ENCODE assay signal across 22 mouse cellular contexts in genomic region chr7:121685140-121685984, GRCm38 (mm10). TPM values are rescaled to one million over a fixed set of nuclear protein-coding genes. Genes with fewer than 3 reads are reported as not detected.
"Had no signal": no experiment of that assay in that cellular context is flagged by ENCODE, and none has a peak within 500 bp of the region (broad histone marks: within the 10 kb centered on the region; RNA-seq: fewer than 3 reads in every experiment).

No protein-coding gene starts in this region.

- H3K9ac ChIP-seq: liver, embryonic 13.5 days; liver, embryonic 15.5 days; liver, postnatal 0 days; midbrain, embryonic 12.5 days; neural tube, embryonic 13.5 days; neural tube, embryonic 15.5 days had no signal

- H3K4me2 ChIP-seq: liver, embryonic 13.5 days; liver, embryonic 15.5 days; midbrain, embryonic 12.5 days; neural tube, embryonic 13.5 days; neural tube, embryonic 15.5 days had no signal

- H3K4me3 ChIP-seq: liver, embryonic 13.5 days; liver, embryonic 15.5 days; midbrain, embryonic 10.5 days; midbrain, embryonic 12.5 days; myocyte; neural tube, embryonic 13.5 days; neural tube, embryonic 15.5 days had no signal

- H3K27ac ChIP-seq: liver, embryonic 13.5 days; liver, embryonic 15.5 days; midbrain, embryonic 10.5 days; midbrain, embryonic 12.5 days; neural tube, embryonic 13.5 days; neural tube, embryonic 15.5 days had no signal

- ATAC-seq: liver, postnatal 0 days; midbrain, embryonic 16.5 days had no signal

- H3K27me3 ChIP-seq: liver, embryonic 13.5 days; liver, embryonic 15.5 days; midbrain, embryonic 12.5 days; neural tube, embryonic 13.5 days; neural tube, embryonic 15.5 days had no signal

- H3K36me3 ChIP-seq: liver, embryonic 13.5 days; liver, embryonic 15.5 days; midbrain, embryonic 12.5 days; neural tube, embryonic 13.5 days; neural tube, embryonic 15.5 days had no signal

- H3K4me1 ChIP-seq: liver, embryonic 13.5 days; liver, embryonic 15.5 days; midbrain, embryonic 10.5 days; midbrain, embryonic 12.5 days; neural tube, embryonic 13.5 days; neural tube, embryonic 15.5 days had no signal

- H3K9me3 ChIP-seq: liver, embryonic 13.5 days; liver, embryonic 15.5 days; midbrain, embryonic 10.5 days; midbrain, embryonic 12.5 days; neural tube, embryonic 13.5 days; neural tube, embryonic 15.5 days had no signal

- DNase-seq: liver; liver, embryonic 13.5 days; liver, postnatal 0 days; midbrain, embryonic 14.5 days; retina, postnatal 1 day; right cerebral cortex, adult 18-20 months; right cerebral cortex, postnatal 25 days; right cerebral cortex, postnatal 4 days; spleen, adult 18-20 months; thymus, adult 18-20 months; thymus, postnatal 14 days; thymus, postnatal 36 days had no signal

RNA-seq across cellular contexts. Expression of gene Scnn1g, which starts 48.9 kb away (rescaled TPM):
- total RNA-seq: megakaryocyte, adult 5-6 weeks; megakaryocyte-erythroid progenitor cell, adult 5-6 weeks had no signal
- polyA plus RNA-seq: liver, embryonic 13.5 days; liver, embryonic 15.5 days; liver, postnatal 0 days; midbrain, embryonic 12.5 days; midbrain, embryonic 14.5 days; midbrain, embryonic 16.5 days; myocyte; neural tube, embryonic 13.5 days; neural tube, embryonic 15.5 days; small intestine, adult 2 months had no signal
